In the genomic region with DNA sequence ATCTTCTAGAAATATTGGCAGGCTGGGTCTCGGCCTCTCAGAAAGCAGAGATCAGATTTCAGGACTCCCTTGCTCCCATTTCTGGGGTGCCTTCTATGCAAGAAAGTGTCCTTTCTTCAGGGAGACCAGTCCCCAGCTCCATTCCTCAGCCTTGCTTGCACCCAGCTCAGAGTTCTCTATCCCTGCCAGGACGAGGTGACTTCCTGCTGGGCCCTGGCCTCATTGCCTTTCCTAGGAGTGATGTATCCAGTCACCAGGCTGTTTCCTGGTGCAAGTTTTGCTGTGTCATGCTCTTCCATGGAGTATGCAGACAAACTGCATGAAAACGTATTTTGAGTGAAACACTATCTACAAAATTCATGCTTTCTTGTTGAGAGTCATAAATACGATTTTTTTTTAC, we compare ENCODE assay signal across 7 mouse cellular contexts.
"Had no signal": no experiment of that assay in that cellular context is flagged by ENCODE, and none has a peak within 500 bp of the region (broad histone marks: within the 10 kb centered on the region; RNA-seq: fewer than 3 reads in every experiment).

No protein-coding gene starts in this region.

- DNase-seq: kidney, adult 8-10 months; kidney, postnatal 36 days; liver; liver, embryonic 13.5 days; liver, postnatal 0 days; right cerebral cortex, postnatal 14 days; thymus, postnatal 4 days had no signal
